17 mouse cellular contexts compared by ENCODE assay signal in genomic region chr14:111285981-111286380, GRCm38 (mm10).
DNase-seq lines count a peak whose midpoint lies in the region.
"Had no signal": no experiment of that assay in that cellular context is flagged by ENCODE, and none has a peak within 500 bp of the region (broad histone marks: within the 10 kb centered on the region; RNA-seq: fewer than 3 reads in every experiment).

No protein-coding gene starts in this region.

- peak; percentile 3 for DNase-seq in adrenal gland, postnatal 25 days
- DNase-seq in adrenal gland, postnatal 4 days (ENCODE audit: low spot score in 2 of 2), result no peak
- peak; percentile 2 to 12 for DNase-seq in cerebellum, postnatal 36 days
- no peak for DNase-seq in cerebellum, adult 11-12 months
- DNase-seq in 3T3-L1 (ENCODE audit: low read depth, low spot score), result peak; percentile 7
- peak; percentile 28 for DNase-seq in Muller cell, postnatal 12 days (ENCODE audit: inconsistent ontology term)
- no peak for DNase-seq in gastrocnemius, postnatal 4 days (ENCODE audit: low spot score in 2 of 2)
- no peak for DNase-seq in heart, postnatal 25 days (ENCODE audit: low spot score)
- DNase-seq: B cell, adult 2 months; cerebellum, adult 11 months; gastrocnemius, postnatal 14 days; heart, postnatal 36 days; kidney, adult 11 months; kidney, postnatal 25 days; retina, postnatal 1 day; right cerebral cortex, postnatal 14 days; thymus, postnatal 4 days had no signal

- intact Hi-C loops in heart, postnatal 25 days (cut with DNase I), result no loop called here

Comparison
In these comparisons a context has a peak if more than half of its experiments do, and no peak if none do; other contexts are left out.
1. DNase-seq: peak in adrenal gland, postnatal 25 days (single experiment), cerebellum, postnatal 36 days (2 of 2), 3T3-L1 (single experiment) and Muller cell, postnatal 12 days (single experiment); none in adrenal gland, postnatal 4 days (0 of 2), cerebellum, adult 11-12 months (single experiment), gastrocnemius, postnatal 4 days (0 of 2) and heart, postnatal 25 days (single experiment).